Mouse (Mus musculus) adrenal gland, adult 2 months (tissue): ENCODE measurements around the gene Ptprg. TPM values are rescaled to one million over a fixed set of nuclear protein-coding genes. Genes with fewer than 3 reads are reported as not detected.
"Not testable (repeated sequence)": the region's sequence is repeated elsewhere in the genome, so short reads cannot be mapped to it uniquely, and the experiment has no call there.

Source experiments
- DNase-seq: peaks from one replicate; pipeline ENCODE4 v3.0.0; 2021
- polyA plus RNA-seq: library from polyadenylated mRNA; depleted of rRNA; stranded (reverse); fragments of >200 nt; gene quantifications from 2 replicates; pipeline ENCODE4 v1.2.3, GENCODE M21; 2012
- total RNA-seq, 2 experiments: library from RNA; stranded (reverse); gene quantifications; 2 replicates each; pipeline ENCODE4 v1.2.3; 2021

Ptprg gene
- total and polyA plus RNA-seq, 3 experiments: 92.6 to 130 (median 116) TPM

DNA sequence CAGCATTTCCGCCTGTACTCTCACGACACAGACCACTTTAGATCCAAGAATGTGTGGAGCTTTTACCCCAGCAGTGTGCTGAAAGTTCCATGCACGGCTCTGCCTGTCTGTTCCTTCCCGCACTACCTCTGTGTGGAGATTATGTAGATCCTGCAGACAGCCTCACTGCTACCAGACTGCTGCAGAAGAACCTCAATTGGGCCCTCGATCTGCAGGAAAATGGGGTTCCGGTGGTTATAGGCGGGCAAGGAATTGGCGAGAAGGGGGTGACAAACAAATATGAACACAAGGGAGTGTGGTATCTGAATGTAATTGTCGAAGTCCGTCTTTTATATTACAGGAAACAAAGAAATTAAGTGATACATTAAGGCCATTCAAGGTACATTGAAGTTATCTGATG, 410.5 kb downstream of the Ptprg start:
- DNase-seq: no peak

DNA sequence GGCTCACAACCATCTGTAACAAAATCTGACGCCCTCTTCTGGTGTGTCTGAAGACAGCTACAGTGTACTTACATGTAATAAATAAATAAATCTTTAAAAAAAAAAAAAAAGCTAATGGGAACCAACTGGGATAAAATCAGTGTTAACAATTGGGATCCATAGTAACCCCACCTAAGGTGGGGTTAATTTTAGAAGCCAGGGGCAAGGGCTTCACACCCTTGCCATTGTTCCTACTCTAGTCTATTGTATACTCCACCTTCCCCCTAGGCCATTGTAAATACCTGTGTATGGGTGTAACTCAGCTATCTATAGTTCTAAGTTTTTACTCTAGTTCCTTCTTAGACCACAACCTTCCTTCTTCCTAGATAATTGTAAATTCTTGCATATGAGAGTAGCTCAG, 411.0 kb downstream of the Ptprg start:
- not testable (repeated sequence) for DNase-seq

DNA sequence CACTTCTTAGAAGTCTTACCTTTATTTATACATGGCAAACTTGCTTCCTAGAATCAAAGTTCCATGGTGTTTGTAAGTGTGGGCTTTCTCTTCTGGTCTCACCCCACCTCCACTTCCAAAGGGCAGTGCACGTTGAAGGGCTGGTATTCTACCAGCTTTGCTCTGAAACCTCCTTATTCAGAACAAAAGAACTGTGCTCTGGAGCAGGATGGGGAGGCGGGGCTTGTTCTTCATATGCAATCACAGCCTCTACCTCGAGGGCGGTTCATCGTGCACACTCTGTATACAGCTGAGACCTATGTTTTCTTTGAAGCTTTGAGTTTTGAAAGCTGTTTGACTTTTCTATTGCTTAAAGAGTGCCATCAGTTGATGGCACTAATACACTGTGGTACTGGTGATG, 412.5 kb downstream of the Ptprg start:
- no peak for DNase-seq

DNA sequence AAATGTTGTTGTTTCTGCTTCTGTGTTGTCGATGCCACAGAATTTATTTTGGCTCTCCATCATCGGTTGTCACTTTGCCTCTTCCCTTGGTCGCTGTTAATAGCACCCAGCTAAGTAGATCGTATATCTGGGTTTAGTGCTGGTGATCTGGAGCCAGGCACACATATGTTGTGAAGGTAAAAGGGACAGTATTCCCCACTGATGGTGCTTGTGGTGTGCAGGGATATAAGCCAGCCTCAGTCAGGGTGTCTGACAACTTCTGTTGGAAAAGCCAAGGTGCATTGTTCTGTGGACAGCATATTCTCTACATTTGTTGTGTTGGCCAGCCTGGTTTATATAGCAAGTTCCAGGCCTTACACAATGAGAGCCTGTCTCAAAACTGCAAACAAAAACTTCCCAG, 428.4 kb downstream of the Ptprg start:
- DNase-seq: no peak

DNA sequence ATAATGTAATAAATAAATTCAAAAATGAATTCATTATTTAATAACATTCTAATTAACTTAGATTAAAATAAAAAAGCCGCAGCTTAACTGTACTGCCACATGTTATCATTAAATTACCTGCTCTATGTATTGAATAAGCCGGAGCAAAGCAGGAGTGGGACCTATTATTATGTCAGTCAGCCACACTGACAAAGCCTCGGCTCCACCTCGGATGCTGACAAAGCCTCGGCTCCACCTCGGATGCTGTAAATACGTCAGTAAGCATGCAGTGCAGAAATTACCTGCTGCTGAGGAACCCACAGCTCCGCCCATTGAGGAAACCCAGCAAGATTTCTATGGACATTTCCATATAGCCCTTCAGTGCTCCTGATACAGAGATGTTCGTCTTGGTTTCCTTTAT, 429.7 kb downstream of the Ptprg start:
- no peak for DNase-seq

DNA sequence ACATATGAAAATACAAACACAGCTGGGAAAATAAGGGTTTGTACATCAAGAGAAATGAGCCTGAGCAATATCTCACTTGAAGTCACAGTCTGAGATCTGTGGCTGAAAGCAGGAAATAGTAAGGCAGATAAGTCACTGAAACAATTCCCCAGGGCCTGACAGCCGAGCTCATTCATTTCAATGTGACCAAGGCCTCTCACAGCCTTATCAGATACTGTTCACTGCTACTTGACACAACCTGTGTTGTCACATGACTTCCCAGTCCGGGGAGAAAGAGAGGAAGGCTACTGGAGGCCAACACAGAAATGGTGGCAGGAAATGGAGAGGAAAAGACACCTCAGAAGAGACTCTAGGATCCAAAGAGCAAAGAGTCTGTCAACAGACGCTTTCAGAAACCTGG, 430.8 kb downstream of the Ptprg start:
- DNase-seq: no peak

DNA sequence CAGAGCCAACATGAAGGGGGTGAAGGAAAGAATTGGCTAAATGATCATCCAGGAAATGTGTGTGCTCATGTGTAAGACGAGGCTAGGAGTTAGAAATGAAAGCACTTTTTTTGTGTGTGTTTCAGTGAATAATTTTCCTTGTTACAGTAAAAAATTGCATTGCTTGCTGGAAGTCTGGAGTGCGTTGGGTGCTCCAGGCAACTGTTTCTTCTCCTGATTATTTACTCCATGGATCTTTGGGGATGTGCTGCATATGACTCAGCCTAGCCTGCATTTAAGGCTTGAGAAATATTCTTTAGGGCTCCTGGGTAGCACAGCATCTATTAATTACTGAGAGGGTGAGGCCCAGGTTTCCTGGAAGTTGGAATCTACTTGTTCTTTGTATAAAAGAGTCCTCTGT, 435.6 kb downstream of the Ptprg start:
- no peak for DNase-seq

DNA sequence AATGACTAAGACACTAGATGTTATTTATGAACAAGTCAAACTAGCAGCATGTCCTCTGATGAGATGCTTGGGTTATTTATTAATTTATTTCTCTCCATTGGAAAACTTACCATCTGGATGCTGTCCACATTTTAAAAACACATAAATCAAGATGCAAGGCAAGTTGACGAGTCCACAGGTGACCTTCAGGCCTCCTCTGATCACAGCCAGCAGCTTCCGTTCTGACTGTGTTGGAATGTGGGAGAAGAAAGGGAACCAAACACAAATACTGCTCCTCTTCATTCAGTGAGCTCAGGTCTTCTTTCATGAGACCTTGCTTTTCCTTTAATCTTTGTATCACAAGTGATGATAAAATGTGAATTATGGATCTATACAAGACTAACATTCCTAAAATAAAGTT, 437.8 kb downstream of the Ptprg start:
- peak; percentile 23 for DNase-seq

DNA sequence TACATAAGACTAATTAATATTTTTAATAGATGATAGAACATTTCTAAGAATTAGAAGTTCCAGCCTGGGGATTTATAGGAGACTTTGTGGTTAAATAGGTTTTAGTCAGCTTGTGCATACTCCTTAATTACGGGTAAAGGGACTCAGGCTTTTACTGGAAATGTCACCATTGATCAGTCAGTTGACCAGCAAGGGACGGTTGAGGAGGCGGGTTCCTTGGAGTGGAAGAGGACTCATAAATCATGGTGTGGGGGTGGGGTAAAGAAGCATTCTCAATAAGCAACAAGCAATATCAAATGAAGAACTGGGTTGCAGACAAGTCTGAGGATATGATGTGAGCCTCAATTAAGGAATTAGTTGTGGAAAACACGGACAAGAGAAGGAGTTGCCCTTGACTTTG, 438.8 kb downstream of the Ptprg start:
- DNase-seq: no peak

DNA sequence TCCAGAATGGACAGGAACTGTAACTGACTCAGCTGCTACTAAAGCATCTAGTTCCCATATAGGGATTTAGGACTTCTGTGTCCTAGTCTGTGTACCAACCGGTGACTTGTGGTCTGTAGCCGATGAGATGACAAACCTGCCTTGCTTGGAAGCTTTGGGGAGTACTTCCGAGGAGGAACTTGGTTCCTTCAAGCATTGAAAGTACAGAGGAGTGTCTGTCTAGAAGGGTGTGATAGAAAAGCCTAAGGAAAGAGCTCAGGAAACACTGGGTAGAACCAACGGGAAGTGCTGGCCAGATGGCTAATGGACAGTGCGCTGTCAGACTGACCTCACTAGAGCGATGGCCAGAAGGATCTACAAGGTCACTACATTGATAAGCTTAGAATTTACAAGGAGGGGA, 439.2 kb downstream of the Ptprg start:
- peak; percentile 6 for DNase-seq

DNA sequence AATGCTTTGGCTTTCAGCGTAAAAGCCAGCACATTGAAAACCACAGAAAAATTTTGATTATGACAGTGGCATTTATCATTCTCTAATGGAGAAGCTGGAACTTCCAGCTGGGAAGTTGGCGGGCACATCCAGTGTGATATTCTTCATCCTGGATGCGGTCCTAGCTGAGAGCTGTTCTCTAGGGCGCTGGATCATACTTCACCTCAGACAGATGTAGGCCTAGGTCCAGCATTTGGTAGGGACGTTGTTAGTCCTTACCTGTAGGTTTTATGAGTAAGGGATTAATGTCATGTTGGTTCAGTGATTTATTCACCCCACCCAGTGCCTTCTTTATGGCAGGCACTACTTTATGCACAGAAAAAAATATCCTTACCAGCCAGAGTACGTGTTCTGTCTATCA, 444.2 kb downstream of the Ptprg start:
- DNase-seq: no peak

DNA sequence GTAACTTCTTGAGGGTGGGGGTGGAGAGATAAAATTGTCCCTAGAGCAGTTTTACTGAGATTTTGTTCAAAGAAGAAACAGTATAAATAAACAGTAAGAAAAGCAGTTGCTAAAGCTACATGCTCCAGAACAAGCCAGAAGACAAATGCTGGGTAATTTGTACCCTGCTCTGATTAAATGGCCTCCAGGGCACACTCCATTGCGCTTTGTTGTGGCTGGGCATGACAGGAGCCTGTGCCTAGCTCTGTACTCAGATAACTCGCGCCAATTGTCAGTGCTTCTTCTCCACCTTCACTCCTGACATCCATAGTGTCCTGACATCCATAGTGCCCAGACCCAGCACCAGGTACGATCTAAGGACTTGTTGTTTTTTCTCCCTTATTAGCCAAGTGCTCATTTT, 445.1 kb downstream of the Ptprg start:
- no peak for DNase-seq

DNA sequence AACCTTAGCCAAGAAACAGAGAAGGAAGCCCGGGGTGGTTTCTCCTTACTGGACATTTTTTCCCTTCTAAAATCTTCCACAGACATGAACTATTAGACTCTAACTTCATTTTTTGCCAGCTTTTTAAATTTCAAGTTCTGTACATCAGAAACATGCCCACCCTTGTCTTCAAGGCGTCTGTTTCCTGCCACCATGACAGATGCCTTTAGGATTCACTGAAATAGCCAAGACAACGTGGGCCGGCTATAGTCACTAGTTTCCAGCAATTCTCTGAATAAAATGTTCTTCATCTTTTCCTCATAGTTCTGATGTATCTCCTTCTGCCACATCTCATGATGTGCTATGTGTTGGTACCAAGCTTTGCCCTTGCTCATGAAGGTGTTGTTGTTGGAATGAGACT, 450.7 kb downstream of the Ptprg start:
- DNase-seq: no peak

DNA sequence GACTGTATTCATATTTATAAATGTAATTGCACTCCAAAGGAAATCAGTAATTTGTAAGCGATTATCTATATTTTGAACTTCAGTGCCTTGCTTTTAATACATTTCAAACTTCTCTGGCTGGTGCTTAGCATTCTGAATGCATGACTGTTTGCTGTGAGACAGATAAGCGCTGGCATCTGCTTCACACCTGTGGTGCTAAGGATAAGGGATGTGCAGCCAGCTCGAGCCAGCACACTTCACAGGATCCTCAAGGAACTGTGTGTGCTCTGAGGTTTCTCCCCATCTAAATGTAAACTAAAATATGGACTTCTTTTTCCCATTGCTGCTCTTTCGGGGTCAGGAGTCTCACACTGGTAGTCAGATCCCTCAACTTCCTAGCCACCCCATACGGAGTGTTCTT, 458.4 kb downstream of the Ptprg start:
- no peak for DNase-seq

DNA sequence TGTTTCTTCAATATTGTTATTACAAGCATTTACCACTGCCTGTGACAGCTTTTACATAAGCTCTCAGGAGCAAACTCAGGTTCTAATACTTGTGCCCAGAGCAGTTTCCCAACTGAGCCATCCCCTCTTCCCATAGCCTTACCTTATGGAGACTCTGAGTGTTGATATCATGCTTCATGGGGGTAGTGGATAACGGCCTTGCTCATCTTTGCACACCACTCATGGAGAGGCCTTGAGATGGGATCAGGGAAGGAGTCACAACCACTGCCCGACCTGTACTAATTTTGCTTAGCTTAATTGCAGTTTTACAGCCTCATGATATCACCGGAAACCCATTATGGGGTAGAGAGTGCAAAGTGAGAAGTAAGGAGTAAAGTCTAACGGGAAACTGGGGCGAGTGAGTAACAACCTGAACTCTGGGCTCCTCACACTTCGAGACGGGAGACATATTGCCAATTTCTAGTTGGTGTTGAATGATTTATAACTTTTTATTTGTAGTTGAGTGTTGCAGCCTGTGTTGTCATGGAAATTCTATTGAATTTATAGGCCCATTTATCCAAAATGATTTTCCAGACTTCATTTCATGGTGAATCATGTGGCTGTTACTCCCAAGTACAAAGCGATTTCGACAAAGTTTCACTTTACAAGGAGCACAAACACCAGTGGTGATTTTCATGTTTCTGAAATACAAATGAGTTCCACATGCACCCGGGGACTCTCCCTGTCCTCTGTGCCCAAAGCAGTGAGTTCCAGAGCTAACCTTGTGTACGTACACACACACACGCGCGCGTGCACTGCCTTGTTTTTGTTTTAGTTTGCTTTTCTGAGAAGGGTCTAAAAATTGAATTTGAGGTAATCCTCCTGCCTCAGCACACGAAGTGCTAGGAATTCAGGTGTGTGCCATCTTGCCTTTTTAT, 472.7 kb downstream of the Ptprg start:
- peak; percentile 3 for DNase-seq

DNA sequence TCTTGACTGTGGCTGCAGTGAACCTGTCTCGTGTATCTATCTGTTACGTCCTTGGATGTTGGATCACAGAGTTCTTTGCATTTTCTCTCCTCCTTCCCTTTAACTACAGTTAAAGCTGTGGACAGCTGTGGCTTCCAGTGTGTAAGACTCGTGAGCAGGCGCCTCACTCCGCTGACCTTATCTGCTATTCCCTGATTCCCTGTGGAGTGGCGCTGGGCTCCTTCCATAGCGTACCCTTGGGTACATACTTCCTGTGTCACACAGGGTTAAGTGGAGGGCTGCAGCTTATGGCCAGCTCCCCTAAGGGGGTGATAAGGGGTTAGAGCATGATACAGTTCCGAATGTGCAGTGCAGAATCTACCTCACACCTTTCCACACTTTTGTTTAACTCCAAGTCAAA, 473.9 kb downstream of the Ptprg start:
- no peak for DNase-seq

DNA sequence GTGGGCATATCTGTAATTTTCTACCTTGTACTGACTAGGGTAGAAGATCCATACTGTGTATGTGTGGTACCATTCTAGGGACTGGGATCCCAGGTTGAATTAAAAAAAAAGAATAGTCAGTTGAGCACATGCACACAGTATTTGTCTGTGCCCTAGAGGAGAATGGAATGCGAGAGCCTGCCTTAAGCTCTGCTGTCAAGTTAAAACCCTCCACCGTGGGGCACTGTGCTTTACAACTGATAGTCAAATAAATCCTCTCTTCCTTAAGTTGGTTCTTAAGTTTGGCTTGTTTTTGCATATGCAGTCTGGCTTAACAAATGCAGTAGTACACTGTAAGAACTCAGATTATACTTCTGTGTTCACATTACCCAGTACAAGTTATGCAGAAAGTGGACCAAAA, 476.6 kb downstream of the Ptprg start:
- no peak for DNase-seq

DNA sequence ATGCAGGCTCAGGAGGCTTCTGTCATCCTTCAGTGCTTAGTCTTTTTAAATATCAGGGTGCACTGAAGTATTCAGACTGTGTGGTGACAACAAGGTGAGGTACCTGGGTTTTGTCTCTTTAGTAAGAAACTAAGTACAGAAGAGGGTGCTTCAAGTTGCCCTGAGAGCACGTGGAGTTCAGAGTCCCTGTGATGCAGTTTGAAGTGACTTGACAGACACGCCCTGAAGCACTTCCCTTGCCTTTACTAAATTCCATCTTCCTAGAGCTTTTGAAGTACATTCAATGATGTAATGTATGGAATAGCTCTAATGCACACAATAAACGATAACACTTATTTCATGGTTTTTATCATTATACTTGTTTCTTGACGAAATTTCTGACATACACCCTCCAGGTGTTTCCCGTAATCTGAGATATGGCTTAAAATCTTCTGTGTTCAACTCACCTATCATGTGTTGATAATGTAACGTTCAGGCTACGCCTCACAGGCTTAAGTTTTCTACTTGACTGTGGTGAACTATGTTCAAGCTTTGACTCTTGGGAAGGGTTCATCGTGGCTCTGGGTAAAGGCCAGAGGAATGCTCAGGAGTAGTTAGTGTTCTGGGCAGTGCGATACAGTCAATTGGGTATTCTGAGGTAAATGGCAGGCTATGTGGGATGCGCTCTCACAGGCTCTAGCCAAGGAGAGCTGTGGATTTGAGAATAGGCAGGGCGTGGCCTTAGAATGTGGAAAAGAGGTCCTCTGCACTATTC, 483.4 kb downstream of the Ptprg start:
- DNase-seq: no peak

DNA sequence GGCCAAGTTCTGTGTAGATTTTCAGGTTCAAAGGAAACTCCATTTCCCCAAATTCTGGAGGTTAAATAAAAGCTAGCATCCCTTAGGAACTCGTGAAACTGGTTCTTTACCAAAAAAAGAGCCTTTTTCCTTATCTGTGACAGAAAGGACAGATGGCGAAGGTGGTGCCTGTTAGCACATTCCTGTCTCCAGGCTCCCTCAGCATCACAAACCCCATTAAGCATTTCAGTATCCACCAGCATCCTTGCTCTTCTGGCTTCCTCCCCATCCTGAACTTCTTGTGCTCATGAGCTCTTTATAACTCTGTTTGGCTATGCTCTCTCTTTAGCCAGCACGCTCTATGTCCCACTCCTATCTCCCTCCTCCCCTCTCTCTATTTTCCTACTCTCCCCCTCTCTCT, 486.4 kb downstream of the Ptprg start:
- DNase-seq: no peak

DNA sequence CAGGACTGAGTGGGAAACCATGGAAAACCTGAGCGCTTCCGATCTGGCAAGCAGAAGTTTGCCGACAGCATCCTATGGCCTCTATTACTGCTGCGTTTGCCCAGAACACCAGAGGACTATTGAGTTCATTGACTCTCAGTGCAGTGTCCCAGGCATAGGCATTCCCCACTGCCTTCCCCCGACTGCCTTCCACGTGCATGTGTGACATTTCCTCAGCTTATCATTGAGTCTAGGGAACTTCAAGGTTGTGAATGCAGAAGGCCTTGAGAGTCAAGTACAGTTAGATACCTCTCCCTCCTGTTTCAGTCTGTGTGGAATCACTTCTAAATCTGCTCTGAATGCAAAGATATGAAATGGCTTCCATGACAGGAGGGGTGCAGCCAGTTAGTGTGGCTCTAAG, 488.2 kb downstream of the Ptprg start:
- peak; percentile 25 for DNase-seq

DNA sequence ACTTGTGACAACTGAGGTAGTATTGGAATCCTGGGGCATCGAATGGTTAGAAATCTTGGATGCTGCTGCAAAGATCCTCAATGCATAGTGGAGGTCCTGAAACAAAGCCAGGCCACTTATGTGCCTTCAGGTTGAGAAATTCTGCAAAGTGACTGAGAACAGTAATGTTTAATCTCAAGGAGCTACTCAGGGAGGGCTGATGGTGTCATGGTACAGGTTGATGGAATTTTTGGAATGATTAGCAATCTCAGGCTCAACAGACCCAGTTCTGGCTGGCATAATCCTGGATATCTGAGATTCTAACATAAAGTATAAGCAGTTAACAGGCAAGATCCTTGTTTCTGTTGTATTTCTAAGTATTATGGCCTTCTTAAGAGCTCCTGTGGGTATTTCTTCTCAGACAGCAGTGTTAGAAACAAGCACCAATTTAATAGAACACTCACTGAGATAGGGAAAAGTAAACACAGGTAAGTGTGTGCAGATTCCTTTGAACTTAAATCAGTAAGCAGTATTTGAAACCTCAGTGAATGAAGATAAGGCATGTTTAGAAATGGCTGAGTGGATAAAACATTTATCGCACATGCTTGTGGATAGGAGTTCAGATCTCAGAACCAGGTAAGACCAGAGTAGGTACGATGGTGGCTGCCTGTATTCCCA, 493.0 kb downstream of the Ptprg start:
- no peak for DNase-seq

DNA sequence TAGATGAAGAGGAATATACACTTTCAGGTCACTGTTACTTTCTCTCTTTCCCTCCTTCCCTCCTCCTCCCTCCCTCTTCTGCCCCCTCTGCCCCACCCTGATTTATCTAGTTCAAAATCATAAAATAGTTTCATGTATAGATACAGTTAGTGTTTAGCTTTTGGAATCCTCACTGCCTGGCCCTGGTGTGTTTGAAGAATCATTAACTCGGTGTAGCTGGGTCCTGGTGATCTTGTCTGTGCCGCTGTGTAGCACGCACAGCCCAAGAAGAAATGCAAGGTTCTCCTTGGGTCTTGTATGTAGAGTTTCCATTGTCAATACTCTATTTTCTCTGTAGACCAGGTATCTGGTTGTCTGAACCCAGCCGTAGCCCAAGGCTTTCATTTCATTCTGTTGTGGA, 494.3 kb downstream of the Ptprg start:
- DNase-seq: no peak

DNA sequence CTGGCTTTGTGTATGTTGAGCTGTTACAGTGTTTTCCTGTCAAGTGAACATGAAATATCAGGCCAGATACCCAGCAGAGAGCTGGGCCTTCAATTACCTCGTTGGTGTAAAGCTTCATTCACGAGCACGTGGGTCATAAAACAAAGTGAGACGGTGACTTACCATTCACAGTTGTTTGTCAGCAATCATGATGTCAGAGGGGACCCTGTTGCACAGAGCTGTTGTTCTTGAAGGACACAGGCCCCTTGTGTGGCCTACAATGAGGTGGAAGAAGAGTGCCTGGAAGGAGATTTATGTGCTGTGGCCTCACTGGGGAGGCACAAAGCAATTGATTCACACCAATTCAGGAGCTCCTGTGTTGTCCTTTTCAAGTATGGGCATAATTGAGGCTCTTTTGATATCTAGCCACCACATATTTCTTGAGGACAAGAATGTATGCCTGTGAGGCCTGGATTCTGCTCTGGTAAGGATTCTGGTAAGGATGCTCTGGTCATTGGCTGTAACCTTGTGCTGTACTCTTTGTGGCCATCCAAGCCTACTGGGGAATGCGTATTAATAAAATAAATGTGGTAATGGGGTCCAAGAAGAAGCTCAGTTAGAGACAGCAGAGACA, 503.7 kb downstream of the Ptprg start:
- no peak for DNase-seq
